ENCODE assay signal across 18 mouse cellular contexts in the genomic region with DNA sequence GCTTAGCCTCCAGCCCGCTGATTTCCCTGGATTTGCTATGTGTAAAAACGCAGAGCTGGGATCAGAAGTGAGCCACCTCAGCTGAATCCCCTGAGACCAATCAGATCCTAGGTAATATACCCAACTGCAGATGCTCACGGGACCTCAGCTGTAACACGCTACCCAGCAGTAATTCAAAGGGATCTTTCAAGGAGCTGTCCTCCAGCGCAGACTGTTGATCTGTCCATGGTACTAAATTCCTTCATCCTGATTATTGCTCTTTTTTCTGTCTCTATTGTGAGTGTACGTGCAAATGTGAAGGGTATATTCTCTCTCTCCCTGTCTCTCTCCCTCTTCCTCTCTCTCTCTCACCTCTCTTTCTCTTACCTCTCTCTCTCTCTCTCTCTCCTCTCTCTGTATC. TPM values are rescaled to one million over a fixed set of nuclear protein-coding genes. Genes with fewer than 3 reads are reported as not detected.
A peak's percentile ranks its signal among the peaks of the same experiment; 100 is the strongest.
DNase-seq lines count a peak whose midpoint lies in the region; ATAC-seq and TF ChIP-seq lines count a peak whose summit lies in the region.
"Had no signal": no experiment of that assay in that cellular context is flagged by ENCODE, and none has a peak within 500 bp of the region (broad histone marks: within the 10 kb centered on the region; RNA-seq: fewer than 3 reads in every experiment).

No protein-coding gene starts in this region.

- no peak for TF ChIP-seq POLR2A in kidney, adult 2 months (IDR thresholded peaks at IDR 0.05; ENCODE audit: low read depth, low read length)
- TF ChIP-seq POLR2A in limb, embryonic 14.5 days (IDR thresholded peaks at IDR 0.05; ENCODE audit: borderline replicate concordance, extremely low read depth, insufficient read depth, insufficient read length) = no peak

- no peak overlapping the region for H3K27ac ChIP-seq in kidney, postnatal 0 days
- H3K27ac ChIP-seq in kidney, adult 2 months (ENCODE audit: insufficient read depth, low read depth, low read length) = no peak overlapping the region
- no peak overlapping the region for H3K27ac ChIP-seq in limb, embryonic 14.5 days (replicated peaks; ENCODE audit: low read depth, low read length)
- H3K27ac ChIP-seq: hindbrain, embryonic 13.5 days; liver, embryonic 15.5 days; midbrain, embryonic 12.5 days; neural tube, embryonic 15.5 days had no signal

- no peak overlapping the region for H3K4me3 ChIP-seq in kidney, postnatal 0 days (replicated peaks; ENCODE audit: low read depth, low read length)
- H3K4me3 ChIP-seq in kidney, adult 2 months (ENCODE audit: insufficient read depth, low read depth, low read length) = no peak overlapping the region
- no peak overlapping the region for H3K4me3 ChIP-seq in limb, embryonic 14.5 days (replicated peaks; ENCODE audit: low read length)
- H3K4me3 ChIP-seq: hindbrain, embryonic 13.5 days; liver, embryonic 15.5 days; midbrain, embryonic 12.5 days; neural tube, embryonic 15.5 days had no signal

- no peak for ATAC-seq in kidney, postnatal 0 days (replicated peaks; ENCODE audit: low FRiP score, low read depth)
- no peak for ATAC-seq in limb, embryonic 14.5 days (ENCODE audit: low FRiP score, low read depth)
- ATAC-seq: forebrain, postnatal 0 days had no signal

- no peak overlapping the region for H3K4me2 ChIP-seq in kidney, postnatal 0 days (ENCODE audit: low read length)
- no peak overlapping the region for H3K4me2 ChIP-seq in limb, embryonic 14.5 days (replicated peaks; ENCODE audit: low read depth, low read length, severe bottlenecking)
- H3K4me2 ChIP-seq: hindbrain, embryonic 13.5 days; liver, embryonic 15.5 days; midbrain, embryonic 12.5 days; neural tube, embryonic 15.5 days had no signal

- H3K9ac ChIP-seq in kidney, postnatal 0 days (ENCODE audit: low read depth, low read length) = no peak overlapping the region
- no peak overlapping the region for H3K9ac ChIP-seq in limb, embryonic 14.5 days (ENCODE audit: low read depth, low read length, severe bottlenecking)
- H3K9ac ChIP-seq: forebrain, postnatal 0 days; hindbrain, embryonic 13.5 days; liver, embryonic 15.5 days; midbrain, embryonic 12.5 days; neural tube, embryonic 15.5 days had no signal

- H3K27me3 ChIP-seq in kidney, postnatal 0 days (ENCODE audit: insufficient read depth, low read length) = 0 out of 2 replicates have a peak, but pooled peaks cover 6% of the 10 kb centered on the region
- H3K27me3 ChIP-seq in kidney, adult 2 months (replicated peaks; ENCODE audit: control insufficient read depth, insufficient read depth, low read length) = no peaks in the 10 kb centered on the region; the same call in 1 of the 2 replicates
- H3K27me3 ChIP-seq in limb, embryonic 14.5 days (ENCODE audit: control insufficient read depth, insufficient read depth, low read length) = peaks cover 21% of the 10 kb centered on the region

- no peaks in the 10 kb centered on the region for H3K36me3 ChIP-seq in kidney, postnatal 0 days (ENCODE audit: insufficient read depth, low read length)
- H3K36me3 ChIP-seq in kidney, adult 2 months (ENCODE audit: control insufficient read depth, insufficient read depth, low read length) = no peaks in the 10 kb centered on the region
- H3K36me3 ChIP-seq in limb, embryonic 14.5 days (ENCODE audit: control insufficient read depth, insufficient read depth, low read length) = no peaks in the 10 kb centered on the region
- H3K36me3 ChIP-seq: hindbrain, embryonic 13.5 days; liver, embryonic 15.5 days; midbrain, embryonic 12.5 days; neural tube, embryonic 15.5 days had no signal

- H3K9me3 ChIP-seq in kidney, postnatal 0 days (replicated peaks; ENCODE audit: low read length) = no peaks in the 10 kb centered on the region
- no peaks in the 10 kb centered on the region for H3K9me3 ChIP-seq in limb, embryonic 14.5 days (ENCODE audit: control insufficient read depth, low read length)
- H3K9me3 ChIP-seq: hindbrain, embryonic 13.5 days; liver, embryonic 15.5 days; midbrain, embryonic 12.5 days; neural tube, embryonic 15.5 days had no signal

- peak; percentile 78 for DNase-seq in kidney, postnatal 0 days (ENCODE audit: low spot score)
- no peak for DNase-seq in kidney, adult 2 months
- peak; percentile 25 for DNase-seq in ES-CJ7 (ENCODE audit: low read depth, low spot score)
- DNase-seq in adipocyte (ENCODE audit: low spot score) = peak; percentile 44
- DNase-seq in limb, embryonic 14.5 days (ENCODE audit: low spot score) = peak; percentile 78
- DNase-seq in layer of hippocampus, adult 9-10 months (ENCODE audit: low spot score) = no peak
- no peak for DNase-seq in urinary bladder, adult 2 months (ENCODE audit: low spot score)
- DNase-seq in thymus, postnatal 25 days = no peak
- DNase-seq: adrenal gland, postnatal 25 days; cerebellum, adult 2 months; forebrain, postnatal 0 days; gastrocnemius, postnatal 14 days; left cerebral cortex, postnatal 4 days; thymus, adult 2 months had no signal

- H3K4me1 ChIP-seq in kidney, postnatal 0 days (replicated peaks; ENCODE audit: insufficient read depth, low read length) = no peaks in the 10 kb centered on the region; the same call in 1 of the 2 replicates
- no peaks in the 10 kb centered on the region for H3K4me1 ChIP-seq in kidney, adult 2 months (ENCODE audit: control insufficient read depth, insufficient read depth, low read length)
- H3K4me1 ChIP-seq in limb, embryonic 14.5 days (ENCODE audit: control insufficient read depth, insufficient read depth, low read length) = no peaks in the 10 kb centered on the region
- H3K4me1 ChIP-seq: liver, embryonic 15.5 days had no signal

- TF ChIP-seq CTCF in kidney, postnatal 0 days (IDR thresholded peaks at IDR 0.05; ENCODE audit: low read depth) = no peak
- no peak for TF ChIP-seq CTCF in kidney, adult 2 months (conservative IDR thresholded peaks at IDR 0.05; ENCODE audit: insufficient read depth, insufficient read length, low read depth, low read length)

- WGBS in kidney, postnatal 0 days = 7% methylated on average over 6 of the region's 6 CpGs
- 14% methylated on average over 6 of the region's 6 CpGs for WGBS in kidney, adult 2 months
- 12% methylated on average over 6 of the region's 6 CpGs for WGBS in limb, embryonic 14.5 days

RNA-seq across cellular contexts. Expression of a gene that starts 5.4 kb away (rescaled TPM):
- polyA plus RNA-seq in kidney, postnatal 0 days (2015; fragmentation: Nextera tagmentation; extraction: Ambion mirVana) = 0.51 and 0.63 TPM in 2 replicates
- 3.8 and 4.0 TPM in 2 replicates for polyA plus RNA-seq in kidney, adult 2 months (2012; rRNA removed)
- polyA plus RNA-seq in limb, embryonic 14.5 days (2012; rRNA removed) = 0.73 and 0.86 TPM in 2 replicates
- 0.45 and 0.48 TPM in 2 replicates for polyA plus RNA-seq in limb, embryonic 14.5 days (2014; fragmentation: Nextera tagmentation; extraction: Ambion mirVana)
- 2.6 and 3.5 TPM in 2 replicates for polyA plus RNA-seq in urinary bladder, adult 2 months (2012; rRNA removed)

Comparison
In these comparisons a context has a peak if more than half of its experiments do, and no peak if none do; other contexts are left out.
1. DNase-seq: peak in kidney, postnatal 0 days (single experiment), ES-CJ7 (single experiment), adipocyte (single experiment) and limb, embryonic 14.5 days (single experiment); none in kidney, adult 2 months (single experiment), layer of hippocampus, adult 9-10 months (single experiment), urinary bladder, adult 2 months (single experiment) and thymus, postnatal 25 days (single experiment).